Mouse (Mus musculus) embryonic facial prominence, embryonic 10.5 days (tissue): ENCODE data around the gene Dpm3. TPM values are rescaled to one million over a fixed set of nuclear protein-coding genes. Genes with fewer than 3 reads are reported as not detected.
"Not testable (repeated sequence)": the region's sequence is repeated elsewhere in the genome, so short reads cannot be mapped to it uniquely, and the experiment has no call there.

Experiments
- DNase-seq: peaks from one replicate; pipeline ENCODE4 v3.0.0-alpha.2; 2017; ENCODE audit warnings: low spot score
- H3K27ac ChIP-seq: fragments of 300-500 bp; sonication (generic); replicated peaks from 2 replicates; pipeline ENCODE4 v1.5.1; 2016; ENCODE audit warnings: mild to moderate bottlenecking
- H3K27me3 ChIP-seq: fragments of 300-500 bp; sonication (generic); replicated peaks from 2 replicates; pipeline ENCODE4 v1.6.1; 2016; ENCODE audit warnings: low read depth, mild to moderate bottlenecking; ENCODE audit not compliant: poor library complexity, severe bottlenecking
- H3K36me3 ChIP-seq: fragments of 300-500 bp; sonication (generic); replicated peaks from 2 replicates; pipeline ENCODE4 v1.6.1; 2016; ENCODE audit warnings: mild to moderate bottlenecking, moderate library complexity
- H3K4me1 ChIP-seq: fragments of 300-500 bp; sonication (generic); 2 replicates; pipeline ENCODE4 v1.6.1; 2016
- H3K4me3 ChIP-seq: fragments of 300-500 bp; sonication (generic); 2 replicates; pipeline ENCODE4 v1.5.1; 2016; ENCODE audit warnings: mild to moderate bottlenecking, moderate library complexity
- H3K9me3 ChIP-seq: fragments of 300-500 bp; sonication (generic); 2 replicates; pipeline ENCODE4 v1.6.1; 2016; ENCODE audit warnings: mild to moderate bottlenecking
- WGBS: fragments of 180-500 bp; shearing (Covaris S2); methylation state at CpG from one replicate; pipeline ENCODE4 v1.1.7; 2016; 5-methylcytosine and 5-hydroxymethylcytosine counted together
- polyA plus RNA-seq: library from polyadenylated mRNA; unstranded; fragments of >200 nt; fragmentation: Nextera tagmentation; extraction: Ambion mirVana; gene quantifications from 2 replicates; pipeline ENCODE4 v1.2.1, GENCODE M21; 2016

The Dpm3 gene
- 74.1 and 84.1 TPM in 2 replicates for polyA plus RNA-seq

- H3K4me3 ChIP-seq = no peak within 1 kb of the TSS
- H3K9me3 ChIP-seq = no peaks in the 10 kb centered on the region
- WGBS = 66% methylated on average over 7 of the region's 7 CpGs
- no peak within 1 kb of the TSS for H3K27ac ChIP-seq
- H3K4me1 ChIP-seq = peaks cover 4% of the 10 kb centered on the region
- H3K36me3 ChIP-seq = no peaks in the 10 kb centered on the region
- DNase-seq = no peak
- H3K27me3 ChIP-seq = peaks cover 17% of the 10 kb centered on the region; the same call in 1 of the 2 replicates
Measured at GRCm38 (mm10) chr3:89259076-89259475, at the start of gene Dpm3. TSS of gene Dpm3 (plus strand) at chr3:89259358.

GRCm38 (mm10) chr3:89209731-89210130 lies 49.4 kb upstream of the Dpm3 start:
- Histone ChIP-seq H3K4me1 (peaks cover 19% of the 10 kb centered on the region), H3K4me3 (no peak overlapping the region), H3K27ac (no peak overlapping the region), H3K36me3 (peaks cover 69% of the 10 kb centered on the region), H3K9me3 (no peaks in the 10 kb centered on the region), H3K27me3 (no peaks in the 10 kb centered on the region)
- WGBS = 90% methylated on average over 7 of the region's 7 CpGs
- DNase-seq = no peak

- 89% methylated on average over 13 of the region's 13 CpGs for WGBS
- Histone ChIP-seq H3K9me3 (no peaks in the 10 kb centered on the region), H3K4me1 (peaks cover 23% of the 10 kb centered on the region), H3K36me3 (peaks cover 64% of the 10 kb centered on the region), H3K27ac (no peak overlapping the region), H3K27me3 (no peaks in the 10 kb centered on the region), H3K4me3 (no peak overlapping the region)
- DNase-seq = no peak
Measured at GRCm38 (mm10) chr3:89210162-89210561, 49.0 kb upstream of the Dpm3 start.

GRCm38 (mm10) chr3:89210731-89211130 lies 48.4 kb upstream of the Dpm3 start:
- no peaks in the 10 kb centered on the region for H3K9me3 ChIP-seq
- H3K27me3 ChIP-seq = no peaks in the 10 kb centered on the region
- H3K4me3 ChIP-seq = no peak overlapping the region
- peaks cover 29% of the 10 kb centered on the region for H3K4me1 ChIP-seq
- H3K27ac ChIP-seq = no peak overlapping the region
- 86% methylated on average over 7 of the region's 7 CpGs for WGBS
- no peak for DNase-seq
- peaks cover 59% of the 10 kb centered on the region for H3K36me3 ChIP-seq

- Histone ChIP-seq H3K27ac (peak overlapping the region; percentile 92), H3K36me3 (peaks cover 43% of the 10 kb centered on the region), H3K9me3 (no peaks in the 10 kb centered on the region), H3K4me3 (peak overlapping the region; percentile 73), H3K27me3 (no peaks in the 10 kb centered on the region), H3K4me1 (peaks cover 40% of the 10 kb centered on the region)
- peak; percentile 97 for DNase-seq
- WGBS = under 1% methylated on average over 69 of the region's 69 CpGs
Measured at GRCm38 (mm10) chr3:89213803-89214530, 45.2 kb upstream of the Dpm3 start.

- no peaks in the 10 kb centered on the region for H3K27me3 ChIP-seq
- peaks cover 48% of the 10 kb centered on the region for H3K4me1 ChIP-seq
- 1% methylated on average over 19 of the region's 19 CpGs for WGBS
- H3K27ac ChIP-seq = peak within 1 kb of the TSS; percentile 92
- H3K4me3 ChIP-seq = peak within 1 kb of the TSS; percentile 73
- H3K36me3 ChIP-seq = peaks cover 43% of the 10 kb centered on the region
- no peaks in the 10 kb centered on the region for H3K9me3 ChIP-seq
- DNase-seq = peak; percentile 81
Measured at GRCm38 (mm10) chr3:89214681-89215411, 44.3 kb upstream of the Dpm3 start, which contains the start of gene Thbs3. TSS of gene Thbs3 (plus strand) at chr3:89215180.

- WGBS = under 1% methylated on average over 6 of the region's 6 CpGs
- Histone ChIP-seq H3K4me1 (peaks cover 52% of the 10 kb centered on the region), H3K36me3 (peaks cover 37% of the 10 kb centered on the region), H3K4me3 (peak overlapping the region; percentile 73), H3K9me3 (no peaks in the 10 kb centered on the region), H3K27ac (peak overlapping the region; percentile 92), H3K27me3 (no peaks in the 10 kb centered on the region)
- peak; percentile 89 for DNase-seq
Measured at GRCm38 (mm10) chr3:89215853-89216252, 43.3 kb upstream of the Dpm3 start.

GRCm38 (mm10) chr3:89216407-89216806 lies 42.8 kb upstream of the Dpm3 start:
- not testable (repeated sequence) for H3K27ac ChIP-seq, DNase-seq, H3K27me3 ChIP-seq, H3K9me3 ChIP-seq
- 74% methylated on average over 7 of the region's 7 CpGs for WGBS
- peaks cover 58% of the 10 kb centered on the region for H3K4me1 ChIP-seq
- H3K36me3 ChIP-seq = peaks cover 38% of the 10 kb centered on the region
- H3K4me3 ChIP-seq = peak overlapping the region; percentile 73; the same call in 1 of the 2 replicates

GRCm38 (mm10) chr3:89218271-89218670 lies 40.9 kb upstream of the Dpm3 start:
- peaks cover 56% of the 10 kb centered on the region for H3K4me1 ChIP-seq
- WGBS = 97% methylated on average over 1 of the region's 1 CpGs

GRCm38 (mm10) chr3:89219546-89219945 lies 39.6 kb upstream of the Dpm3 start:
- Histone ChIP-seq H3K4me3 (no peak overlapping the region), H3K27me3 (no peaks in the 10 kb centered on the region), H3K36me3 (peaks cover 67% of the 10 kb centered on the region), H3K4me1 (peaks cover 60% of the 10 kb centered on the region), H3K27ac (peak overlapping the region; percentile 30; the same call in 1 of the 2 replicates), H3K9me3 (no peaks in the 10 kb centered on the region)
- no peak for DNase-seq
- WGBS = 53% methylated on average over 8 of the region's 8 CpGs

More at GRCm38 (mm10) chr3:89218271-89218670, 40.9 kb upstream of the Dpm3 start:
- Histone ChIP-seq H3K27ac (no peak overlapping the region), H3K9me3 (no peaks in the 10 kb centered on the region), H3K27me3 (no peaks in the 10 kb centered on the region), H3K4me3 (no peak overlapping the region), H3K36me3 (peaks cover 54% of the 10 kb centered on the region)
- no peak for DNase-seq

- H3K4me3 ChIP-seq = peak overlapping the region; percentile 11; the same call in 1 of the 2 replicates
- H3K36me3 ChIP-seq = peaks cover 77% of the 10 kb centered on the region
- no peaks in the 10 kb centered on the region for H3K9me3 ChIP-seq
- no peak overlapping the region for H3K27ac ChIP-seq
- 75% methylated on average over 5 of the region's 5 CpGs for WGBS
- peaks cover 10% of the 10 kb centered on the region for H3K27me3 ChIP-seq
- H3K4me1 ChIP-seq = peaks cover 60% of the 10 kb centered on the region
- no peak for DNase-seq
Measured at GRCm38 (mm10) chr3:89221167-89221566, 38.0 kb upstream of the Dpm3 start.

- DNase-seq = no peak
- no peaks in the 10 kb centered on the region for H3K9me3 ChIP-seq
- H3K4me3 ChIP-seq = peak overlapping the region; percentile 78
- H3K27ac ChIP-seq = peak overlapping the region; percentile 93
- 69% methylated on average over 11 of the region's 11 CpGs for WGBS
- peaks cover 76% of the 10 kb centered on the region for H3K4me1 ChIP-seq
- peaks cover 53% of the 10 kb centered on the region for H3K36me3 ChIP-seq
- peaks cover 27% of the 10 kb centered on the region for H3K27me3 ChIP-seq
Measured at GRCm38 (mm10) chr3:89224796-89225195, 34.4 kb upstream of the Dpm3 start.
